Mouse (Mus musculus): ENCODE data around the gene Rbm47.

DNA sequence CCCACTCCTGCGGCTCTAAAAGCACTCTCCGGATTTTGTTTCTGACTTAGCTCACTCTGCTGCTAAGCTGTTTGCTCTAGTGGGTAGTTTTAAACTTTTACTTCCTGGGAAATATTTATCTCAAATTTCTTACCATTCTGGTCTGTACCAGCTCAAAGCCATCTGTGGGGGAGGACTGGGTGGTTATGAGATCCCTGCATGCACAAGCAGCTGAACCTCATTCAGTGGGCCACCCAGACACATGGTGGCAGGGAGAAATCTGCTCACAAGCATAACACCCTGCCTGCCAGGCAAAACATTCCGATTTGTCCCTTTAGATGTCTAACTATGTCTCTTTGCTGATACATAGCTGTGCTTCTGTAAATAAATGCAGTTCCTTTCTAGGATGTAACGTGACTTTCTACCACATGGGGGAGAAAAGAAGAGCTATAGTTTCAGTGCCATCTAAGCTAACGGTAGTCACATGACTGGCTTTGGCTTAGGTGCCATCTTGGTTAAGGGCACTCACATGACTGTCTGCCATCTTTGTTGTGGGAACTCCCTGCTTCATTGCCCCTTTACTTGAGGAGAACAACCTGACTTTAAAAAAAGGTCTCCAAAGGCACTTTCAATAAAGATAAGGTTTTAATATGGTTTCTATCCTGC is 36.7 kb upstream of the Rbm47 start:
- TF ChIP-seq CTCF (IDR thresholded peaks at IDR 0.05; ENCODE audit: borderline replicate concordance, control insufficient read depth, extremely low read depth, insufficient read depth, low read length, poor library complexity) = no peak
- no peak for TF ChIP-seq POLR2A (IDR thresholded peaks at IDR 0.05; ENCODE audit: control insufficient read depth, extremely low read depth, insufficient read depth, low read length, poor library complexity)

All from thymus, adult 2 months (tissue).